Mouse (Mus musculus): ENCODE results near the gene Ankfy1. TPM values are rescaled to one million over a fixed set of nuclear protein-coding genes. Genes with fewer than 3 reads are reported as not detected.
"Not testable (repeated sequence)": the region's sequence is repeated elsewhere in the genome, so short reads cannot be mapped to it uniquely, and the experiment has no call there.

Gene Ankfy1
- polyA plus RNA-seq, 1 experiment from 2014 or later = 26.9 TPM

DNA sequence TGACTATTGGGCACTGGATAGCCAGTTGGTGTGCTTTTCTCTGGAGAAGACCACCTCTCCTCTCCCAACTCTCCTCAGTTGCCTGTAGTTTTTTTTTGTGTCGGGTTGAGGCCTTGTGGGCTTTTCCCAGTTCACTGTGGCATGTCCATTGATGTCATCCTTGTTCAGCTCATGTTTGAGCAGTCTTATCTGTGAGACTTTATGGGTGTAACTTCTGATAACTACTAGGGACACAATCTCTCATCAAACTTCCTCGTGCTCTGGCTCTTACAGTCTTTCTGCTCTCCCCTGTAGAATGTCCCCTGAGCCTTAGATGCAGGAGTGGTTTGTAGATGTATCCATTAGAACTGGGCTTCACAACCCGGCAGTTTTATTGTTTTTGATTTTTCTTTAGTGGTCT lies 5.2 kb downstream of the Ankfy1 start:
- no peak for DNase-seq (ENCODE audit: low spot score)
- Histone ChIP-seq H3K4me3 (ENCODE audit: low read depth, low read length) (no peak overlapping the region), H3K4me1 (ENCODE audit: control insufficient read depth, insufficient read depth, low read length) (peaks cover 6% of the 10 kb centered on the region; the same call in 1 of the 2 replicates), H3K4me2 (ENCODE audit: low read depth, severe bottlenecking) (no peak overlapping the region), H3K9me3 (ENCODE audit: control insufficient read depth, low read length) (no peaks in the 10 kb centered on the region), H3K27me3 (ENCODE audit: control insufficient read depth, insufficient read depth, low read length) (no peaks in the 10 kb centered on the region), H3K9ac (ENCODE audit: low read length) (no peak overlapping the region), H3K36me3 (ENCODE audit: control insufficient read depth, insufficient read depth, low read length) (no peaks in the 10 kb centered on the region), H3K27ac (replicated peaks; ENCODE audit: low read depth, low read length) (no peak overlapping the region)
- WGBS = 87% methylated on average over 3 of the region's 3 CpGs
- ATAC-seq (ENCODE audit: insufficient number of reproducible peaks, low FRiP score, low TSS enrichment, low read depth) = no peak

GRCm38 (mm10) chr11:72696368-72696971 lies 6.7 kb downstream of the Ankfy1 start:
- ATAC-seq (ENCODE audit: insufficient number of reproducible peaks, low FRiP score, low TSS enrichment, low read depth) = no peak
- no peaks in the 10 kb centered on the region for H3K9me3 ChIP-seq (ENCODE audit: control insufficient read depth, low read length)
- H3K4me1 ChIP-seq (ENCODE audit: control insufficient read depth, insufficient read depth, low read length) = no peaks in the 10 kb centered on the region
- no peak overlapping the region for H3K9ac ChIP-seq (ENCODE audit: low read length)
- H3K27ac ChIP-seq (replicated peaks; ENCODE audit: low read depth, low read length) = no peak overlapping the region
- H3K27me3 ChIP-seq (ENCODE audit: control insufficient read depth, insufficient read depth, low read length) = no peaks in the 10 kb centered on the region
- H3K36me3 ChIP-seq (ENCODE audit: control insufficient read depth, insufficient read depth, low read length) = no peaks in the 10 kb centered on the region
- DNase-seq (ENCODE audit: low spot score) = no peak
- H3K4me3 ChIP-seq (ENCODE audit: low read depth, low read length) = no peak overlapping the region
- no peak overlapping the region for H3K4me2 ChIP-seq (ENCODE audit: low read depth, severe bottlenecking)
- WGBS = 88% methylated on average over 2 of the region's 2 CpGs

DNA sequence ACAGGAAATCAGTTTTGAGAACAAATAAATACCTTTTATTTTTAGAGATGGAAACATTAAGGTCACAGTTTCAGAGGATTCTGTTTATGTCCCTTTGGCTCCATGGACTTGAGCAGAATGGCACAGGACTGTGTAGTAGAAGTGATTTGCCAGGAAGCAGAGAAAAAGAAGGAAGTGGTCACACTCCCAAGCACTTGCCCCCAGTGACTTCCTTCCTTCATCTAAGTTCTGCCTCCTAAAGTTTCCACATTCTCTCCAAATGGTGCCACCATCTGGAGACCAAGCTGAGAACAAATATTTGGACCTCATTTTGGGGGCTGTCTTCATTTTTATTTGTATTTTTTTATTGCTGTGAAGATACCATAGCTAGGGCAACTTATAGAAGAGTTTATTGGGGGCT lies 7.5 kb downstream of the Ankfy1 start:
- Histone ChIP-seq H3K9ac (ENCODE audit: low read length) (no peak overlapping the region), H3K27ac (replicated peaks; ENCODE audit: low read depth, low read length) (no peak overlapping the region), H3K36me3 (ENCODE audit: control insufficient read depth, insufficient read depth, low read length) (no peaks in the 10 kb centered on the region), H3K4me3 (ENCODE audit: low read depth, low read length) (no peak overlapping the region), H3K4me1 (ENCODE audit: control insufficient read depth, insufficient read depth, low read length) (no peaks in the 10 kb centered on the region), H3K4me2 (ENCODE audit: low read depth, severe bottlenecking) (no peak overlapping the region), H3K9me3 (ENCODE audit: control insufficient read depth, low read length) (no peaks in the 10 kb centered on the region), H3K27me3 (ENCODE audit: control insufficient read depth, insufficient read depth, low read length) (no peaks in the 10 kb centered on the region)
- DNase-seq (ENCODE audit: low spot score) (no peak), ATAC-seq (ENCODE audit: insufficient number of reproducible peaks, low FRiP score, low TSS enrichment, low read depth) (no peak)

- H3K9ac ChIP-seq (ENCODE audit: low read length); H3K4me3 ChIP-seq (ENCODE audit: low read depth, low read length); H3K27ac ChIP-seq (replicated peaks; ENCODE audit: low read depth, low read length); H3K4me2 ChIP-seq (ENCODE audit: low read depth, severe bottlenecking); DNase-seq (ENCODE audit: low spot score); H3K4me1 ChIP-seq (ENCODE audit: control insufficient read depth, insufficient read depth, low read length); H3K27me3 ChIP-seq (ENCODE audit: control insufficient read depth, insufficient read depth, low read length); H3K9me3 ChIP-seq (ENCODE audit: control insufficient read depth, low read length); ATAC-seq (ENCODE audit: insufficient number of reproducible peaks, low FRiP score, low TSS enrichment, low read depth); H3K36me3 ChIP-seq (ENCODE audit: control insufficient read depth, insufficient read depth, low read length): not testable (repeated sequence)
- 90% methylated on average over 2 of the region's 2 CpGs for WGBS
Measured at GRCm38 (mm10) chr11:72705111-72705510, 15.3 kb downstream of the Ankfy1 start.

DNA sequence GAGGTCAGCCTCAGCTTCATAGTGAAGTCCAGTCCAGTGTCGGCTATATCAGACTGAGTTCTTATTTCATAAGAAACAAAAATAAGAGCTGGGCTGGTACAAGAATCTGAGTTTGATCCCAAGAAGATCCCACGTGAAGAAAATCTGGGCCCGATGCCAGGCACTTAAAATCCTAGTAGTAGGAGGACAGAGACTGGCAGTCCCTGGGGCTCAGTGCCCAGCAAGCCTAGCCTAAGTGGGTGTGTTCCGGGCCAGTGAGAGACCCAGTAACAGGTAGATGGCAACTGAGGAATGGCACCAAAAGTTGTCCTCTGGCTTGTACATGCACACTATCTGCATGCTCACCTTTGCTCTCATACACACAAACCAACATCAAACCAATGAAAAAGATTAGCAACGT lies 22.9 kb downstream of the Ankfy1 start:
- DNase-seq (ENCODE audit: low spot score) (no peak), ATAC-seq (ENCODE audit: insufficient number of reproducible peaks, low FRiP score, low TSS enrichment, low read depth) (no peak)
- Histone ChIP-seq H3K36me3 (ENCODE audit: control insufficient read depth, insufficient read depth, low read length) (peaks cover 2% of the 10 kb centered on the region; the same call in 1 of the 2 replicates), H3K4me2 (ENCODE audit: low read depth, severe bottlenecking) (no peak overlapping the region), H3K27me3 (ENCODE audit: control insufficient read depth, insufficient read depth, low read length) (no peaks in the 10 kb centered on the region), H3K4me3 (ENCODE audit: low read depth, low read length) (no peak overlapping the region), H3K9me3 (ENCODE audit: control insufficient read depth, low read length) (no peaks in the 10 kb centered on the region), H3K9ac (ENCODE audit: low read length) (no peak overlapping the region), H3K4me1 (ENCODE audit: control insufficient read depth, insufficient read depth, low read length) (no peaks in the 10 kb centered on the region), H3K27ac (replicated peaks; ENCODE audit: low read depth, low read length) (no peak overlapping the region)
- WGBS = 95% methylated on average over 5 of the region's 5 CpGs

GRCm38 (mm10) chr11:72718161-72718560 lies 28.4 kb downstream of the Ankfy1 start:
- no peaks in the 10 kb centered on the region for H3K27me3 ChIP-seq (ENCODE audit: control insufficient read depth, insufficient read depth, low read length)
- H3K4me3 ChIP-seq (ENCODE audit: low read depth, low read length) = no peak overlapping the region
- DNase-seq (ENCODE audit: low spot score) (no peak), ATAC-seq (ENCODE audit: insufficient number of reproducible peaks, low FRiP score, low TSS enrichment, low read depth) (no peak)
- peaks cover 2% of the 10 kb centered on the region; the same call in 1 of the 2 replicates for H3K36me3 ChIP-seq (ENCODE audit: control insufficient read depth, insufficient read depth, low read length)
- H3K4me2 ChIP-seq (ENCODE audit: low read depth, severe bottlenecking) = no peak overlapping the region
- no peak overlapping the region for H3K27ac ChIP-seq (replicated peaks; ENCODE audit: low read depth, low read length)
- H3K9me3 ChIP-seq (ENCODE audit: control insufficient read depth, low read length) = no peaks in the 10 kb centered on the region
- 90% methylated on average over 3 of the region's 3 CpGs for WGBS
- no peak overlapping the region for H3K9ac ChIP-seq (ENCODE audit: low read length)
- 0 out of 2 replicates have a peak, but pooled peaks cover under 1% of the 10 kb centered on the region for H3K4me1 ChIP-seq (ENCODE audit: control insufficient read depth, insufficient read depth, low read length)

DNA sequence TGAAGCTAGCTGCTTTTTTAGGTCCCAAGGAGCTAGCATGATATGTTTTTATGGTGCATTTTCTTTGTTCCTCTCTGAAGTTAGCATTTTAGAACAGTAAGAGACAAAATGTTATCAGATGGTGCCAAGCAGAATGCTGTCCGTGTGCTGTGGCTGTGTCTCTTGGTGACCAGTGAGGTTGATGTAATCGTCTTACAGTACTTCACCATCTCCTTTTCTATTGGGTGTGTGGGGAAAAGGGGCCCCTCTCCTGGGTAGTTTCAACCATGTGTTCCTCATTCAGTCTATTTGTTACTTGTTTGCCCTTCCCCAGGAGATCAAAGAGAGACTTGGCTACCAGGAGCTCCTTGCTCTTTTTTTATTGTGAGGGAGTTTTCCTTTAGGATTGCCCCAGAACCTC lies 33.4 kb downstream of the Ankfy1 start:
- no peak overlapping the region for H3K9ac ChIP-seq (ENCODE audit: low read length)
- no peaks in the 10 kb centered on the region; the same call in 1 of the 2 replicates for H3K36me3 ChIP-seq (ENCODE audit: control insufficient read depth, insufficient read depth, low read length)
- H3K27ac ChIP-seq (replicated peaks; ENCODE audit: low read depth, low read length) = no peak overlapping the region
- H3K4me1 ChIP-seq (ENCODE audit: control insufficient read depth, insufficient read depth, low read length) = 0 out of 2 replicates have a peak, but pooled peaks cover 2% of the 10 kb centered on the region
- H3K27me3 ChIP-seq (ENCODE audit: control insufficient read depth, insufficient read depth, low read length) = no peaks in the 10 kb centered on the region
- ATAC-seq (ENCODE audit: insufficient number of reproducible peaks, low FRiP score, low TSS enrichment, low read depth) (no peak), DNase-seq (ENCODE audit: low spot score) (no peak)
- 24% methylated on average over 2 of the region's 2 CpGs for WGBS
- H3K4me2 ChIP-seq (ENCODE audit: low read depth, severe bottlenecking) = no peak overlapping the region
- H3K9me3 ChIP-seq (ENCODE audit: control insufficient read depth, low read length) = no peaks in the 10 kb centered on the region
- no peak overlapping the region for H3K4me3 ChIP-seq (ENCODE audit: low read depth, low read length)

GRCm38 (mm10) chr11:72723871-72724270 lies 34.1 kb downstream of the Ankfy1 start:
- Histone ChIP-seq H3K9ac (ENCODE audit: low read length) (no peak overlapping the region), H3K4me3 (ENCODE audit: low read depth, low read length) (no peak overlapping the region), H3K36me3 (ENCODE audit: control insufficient read depth, insufficient read depth, low read length) (no peaks in the 10 kb centered on the region; the same call in 1 of the 2 replicates), H3K27me3 (ENCODE audit: control insufficient read depth, insufficient read depth, low read length) (no peaks in the 10 kb centered on the region), H3K4me1 (ENCODE audit: control insufficient read depth, insufficient read depth, low read length) (0 out of 2 replicates have a peak, but pooled peaks cover 2% of the 10 kb centered on the region), H3K9me3 (ENCODE audit: control insufficient read depth, low read length) (no peaks in the 10 kb centered on the region), H3K4me2 (ENCODE audit: low read depth, severe bottlenecking) (no peak overlapping the region), H3K27ac (replicated peaks; ENCODE audit: low read depth, low read length) (no peak overlapping the region)
- ATAC-seq (ENCODE audit: insufficient number of reproducible peaks, low FRiP score, low TSS enrichment, low read depth) = no peak
- no peak for DNase-seq (ENCODE audit: low spot score)

- peaks cover 8% of the 10 kb centered on the region for H3K36me3 ChIP-seq (ENCODE audit: control insufficient read depth, insufficient read depth, low read length)
- DNase-seq (ENCODE audit: low spot score) = no peak
Measured at GRCm38 (mm10) chr11:72726023-72726422, 36.2 kb downstream of the Ankfy1 start.

More at GRCm38 (mm10) chr11:72726023-72726422, 36.2 kb downstream of the Ankfy1 start:
- Histone ChIP-seq H3K9ac (ENCODE audit: low read length) (no peak overlapping the region), H3K27me3 (ENCODE audit: control insufficient read depth, insufficient read depth, low read length) (no peaks in the 10 kb centered on the region), H3K4me3 (ENCODE audit: low read depth, low read length) (no peak overlapping the region), H3K9me3 (ENCODE audit: control insufficient read depth, low read length) (no peaks in the 10 kb centered on the region), H3K27ac (replicated peaks; ENCODE audit: low read depth, low read length) (no peak overlapping the region), H3K4me1 (ENCODE audit: control insufficient read depth, insufficient read depth, low read length) (0 out of 2 replicates have a peak, but pooled peaks cover 2% of the 10 kb centered on the region), H3K4me2 (ENCODE audit: low read depth, severe bottlenecking) (no peak overlapping the region)
- no peak for ATAC-seq (ENCODE audit: insufficient number of reproducible peaks, low FRiP score, low TSS enrichment, low read depth)
